Mouse (Mus musculus): ENCODE data around the gene Hoxc4. TPM values are rescaled to one million over a fixed set of nuclear protein-coding genes. Genes with fewer than 3 reads are reported as not detected.

Gene Hoxc4
- polyA plus RNA-seq, 1 experiment from 2014 or later, result 0.45 TPM

GRCm38 (mm10) chr15:103060341-103061130 is 41.8 kb downstream of the Hoxc4 start:
- Histone ChIP-seq H3K9ac (ENCODE audit: low read length) (no peak overlapping the region), H3K4me2 (ENCODE audit: low read depth, low read length) (no peak overlapping the region), H3K27me3 (ENCODE audit: control insufficient read depth, insufficient read depth, low read length) (peaks cover 90% of the 10 kb centered on the region), H3K9me3 (replicated peaks; ENCODE audit: control insufficient read depth, low read length) (no peaks in the 10 kb centered on the region), H3K4me1 (ENCODE audit: control insufficient read depth, insufficient read depth, low read length) (no peaks in the 10 kb centered on the region), H3K27ac (ENCODE audit: low read length) (no peak overlapping the region), H3K4me3 (ENCODE audit: low read length) (peak overlapping the region; percentile 1; the same call in 1 of the 2 replicates), H3K36me3 (ENCODE audit: control insufficient read depth, insufficient read depth) (no peaks in the 10 kb centered on the region)
- no peak for ATAC-seq (replicated peaks; ENCODE audit: extremely low read depth, insufficient read depth, low FRiP score)
- 5% methylated on average over 36 of the region's 36 CpGs for whole genome bisulfite sequencing

GRCm38 (mm10) chr15:103061131-103061825 is 42.5 kb downstream of the Hoxc4 start:
- no peak for ATAC-seq (replicated peaks; ENCODE audit: extremely low read depth, insufficient read depth, low FRiP score)
- Histone ChIP-seq H3K4me2 (ENCODE audit: low read depth, low read length) (no peak overlapping the region), H3K9ac (ENCODE audit: low read length) (no peak overlapping the region), H3K27me3 (ENCODE audit: control insufficient read depth, insufficient read depth, low read length) (peaks cover 92% of the 10 kb centered on the region), H3K4me1 (ENCODE audit: control insufficient read depth, insufficient read depth, low read length) (no peaks in the 10 kb centered on the region), H3K9me3 (replicated peaks; ENCODE audit: control insufficient read depth, low read length) (no peaks in the 10 kb centered on the region), H3K36me3 (ENCODE audit: control insufficient read depth, insufficient read depth) (no peaks in the 10 kb centered on the region), H3K4me3 (ENCODE audit: low read length) (peak overlapping the region; percentile 1; the same call in 1 of the 2 replicates), H3K27ac (ENCODE audit: low read length) (no peak overlapping the region)
- 3% methylated on average over 30 of the region's 30 CpGs for WGBS

GRCm38 (mm10) chr15:103061988-103062387 is 43.3 kb downstream of the Hoxc4 start:
- Histone ChIP-seq H3K9ac (ENCODE audit: low read length) (no peak overlapping the region), H3K9me3 (replicated peaks; ENCODE audit: control insufficient read depth, low read length) (no peaks in the 10 kb centered on the region), H3K36me3 (ENCODE audit: control insufficient read depth, insufficient read depth) (no peaks in the 10 kb centered on the region), H3K27me3 (ENCODE audit: control insufficient read depth, insufficient read depth, low read length) (peaks cover 92% of the 10 kb centered on the region), H3K4me2 (ENCODE audit: low read depth, low read length) (no peak overlapping the region), H3K4me3 (ENCODE audit: low read length) (no peak overlapping the region), H3K27ac (ENCODE audit: low read length) (no peak overlapping the region), H3K4me1 (ENCODE audit: control insufficient read depth, insufficient read depth, low read length) (no peaks in the 10 kb centered on the region)
- 15% methylated on average over 2 of the region's 2 CpGs for WGBS
- ATAC-seq (replicated peaks; ENCODE audit: extremely low read depth, insufficient read depth, low FRiP score), result no peak

DNA sequence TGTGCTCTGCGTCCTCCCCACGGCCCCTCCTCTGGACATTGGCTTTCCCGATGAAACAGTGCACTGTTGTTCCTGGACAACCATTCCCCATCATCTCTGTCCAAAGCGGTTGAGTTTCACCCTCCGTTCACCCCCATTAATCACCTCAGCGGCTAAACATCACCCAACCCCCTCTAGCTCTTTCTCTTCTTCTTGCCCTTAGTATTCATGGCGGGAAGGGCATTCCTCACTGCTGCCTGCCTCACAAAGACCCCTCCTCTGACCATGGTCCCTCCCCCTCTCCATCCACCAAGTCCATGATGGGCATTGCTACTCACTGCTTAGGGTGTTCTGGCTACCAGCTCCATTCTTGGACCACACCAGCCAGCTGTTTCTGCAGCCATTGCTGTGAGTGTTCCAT is 46.9 kb downstream of the Hoxc4 start:
- Histone ChIP-seq H3K4me2 (ENCODE audit: low read depth, low read length) (no peak overlapping the region), H3K27me3 (ENCODE audit: control insufficient read depth, insufficient read depth, low read length) (peaks cover 95% of the 10 kb centered on the region), H3K27ac (ENCODE audit: low read length) (no peak overlapping the region), H3K36me3 (ENCODE audit: control insufficient read depth, insufficient read depth) (no peaks in the 10 kb centered on the region), H3K4me3 (ENCODE audit: low read length) (no peak overlapping the region), H3K4me1 (ENCODE audit: control insufficient read depth, insufficient read depth, low read length) (no peaks in the 10 kb centered on the region), H3K9me3 (replicated peaks; ENCODE audit: control insufficient read depth, low read length) (no peaks in the 10 kb centered on the region), H3K9ac (ENCODE audit: low read length) (no peak overlapping the region)
- WGBS, result 37% methylated on average over 7 of the region's 7 CpGs
- ATAC-seq (replicated peaks; ENCODE audit: extremely low read depth, insufficient read depth, low FRiP score), result no peak

GRCm38 (mm10) chr15:103067701-103068100 is 49.0 kb downstream of the Hoxc4 start:
- Histone ChIP-seq H3K9ac (ENCODE audit: low read length) (no peak overlapping the region), H3K4me1 (ENCODE audit: control insufficient read depth, insufficient read depth, low read length) (no peaks in the 10 kb centered on the region), H3K4me2 (ENCODE audit: low read depth, low read length) (no peak overlapping the region), H3K27me3 (ENCODE audit: control insufficient read depth, insufficient read depth, low read length) (peaks cover 85% of the 10 kb centered on the region), H3K4me3 (ENCODE audit: low read length) (no peak overlapping the region), H3K9me3 (replicated peaks; ENCODE audit: control insufficient read depth, low read length) (no peaks in the 10 kb centered on the region), H3K27ac (ENCODE audit: low read length) (no peak overlapping the region), H3K36me3 (ENCODE audit: control insufficient read depth, insufficient read depth) (no peaks in the 10 kb centered on the region)
- no peak for ATAC-seq (replicated peaks; ENCODE audit: extremely low read depth, insufficient read depth, low FRiP score)
- 36% methylated on average over 4 of the region's 4 CpGs for WGBS

DNA sequence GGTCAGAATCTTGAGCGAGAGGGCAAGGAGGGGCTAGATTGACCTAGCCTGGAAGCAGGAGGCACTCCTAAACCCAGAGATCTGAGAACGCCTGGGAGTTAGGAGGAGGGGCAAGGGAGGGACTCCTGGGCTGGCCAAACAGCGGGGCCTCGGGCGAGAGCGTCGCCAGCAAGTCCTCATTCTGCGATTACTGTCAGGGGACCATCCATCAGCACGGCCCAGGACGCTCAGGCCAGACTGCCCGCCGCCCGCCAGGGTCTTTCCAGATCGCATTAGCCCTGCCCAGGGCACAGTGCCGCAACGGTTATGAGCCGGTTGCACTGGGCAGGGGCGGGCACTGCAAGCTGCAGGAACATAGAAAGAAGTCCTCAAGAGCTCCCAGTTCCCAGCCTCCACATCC is 50.4 kb downstream of the Hoxc4 start:
- no peak for ATAC-seq (replicated peaks; ENCODE audit: extremely low read depth, insufficient read depth, low FRiP score)
- no peak overlapping the region for H3K9ac ChIP-seq (ENCODE audit: low read length)
- H3K4me3 ChIP-seq (ENCODE audit: low read length), result no peak overlapping the region
- H3K36me3 ChIP-seq (ENCODE audit: control insufficient read depth, insufficient read depth), result no peaks in the 10 kb centered on the region
- 0 out of 2 replicates have a peak overlapping the region, but pooled peaks have one; percentile 4 for H3K4me2 ChIP-seq (ENCODE audit: low read depth, low read length)
- no peak overlapping the region for H3K27ac ChIP-seq (ENCODE audit: low read length)
- peaks cover 75% of the 10 kb centered on the region for H3K27me3 ChIP-seq (ENCODE audit: control insufficient read depth, insufficient read depth, low read length)
- 3% methylated on average over 18 of the region's 18 CpGs for WGBS
- H3K9me3 ChIP-seq (replicated peaks; ENCODE audit: control insufficient read depth, low read length), result no peaks in the 10 kb centered on the region
- no peaks in the 10 kb centered on the region for H3K4me1 ChIP-seq (ENCODE audit: control insufficient read depth, insufficient read depth, low read length)

DNA sequence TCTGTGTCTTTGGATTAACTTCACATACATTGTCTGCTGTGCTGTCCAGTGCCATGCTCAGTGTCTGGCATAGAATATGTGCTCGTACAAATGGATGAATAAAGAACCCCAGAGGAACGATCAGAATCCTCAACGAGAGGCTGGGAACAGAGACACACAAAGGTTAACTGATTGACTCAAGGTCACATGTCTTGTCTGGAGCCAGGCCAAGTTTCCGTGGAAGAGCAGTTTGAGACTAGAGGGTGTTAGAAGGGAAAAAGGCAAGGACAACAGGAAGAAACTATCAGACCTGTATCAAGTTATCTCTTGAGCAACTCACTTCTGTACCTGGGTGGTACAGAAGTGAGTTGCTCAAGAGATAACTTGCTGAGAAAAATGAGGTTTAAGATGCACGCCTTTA is 52.5 kb downstream of the Hoxc4 start:
- no peak overlapping the region for H3K4me2 ChIP-seq (ENCODE audit: low read depth, low read length)
- H3K4me3 ChIP-seq (ENCODE audit: low read length), result no peak overlapping the region
- no peaks in the 10 kb centered on the region for H3K36me3 ChIP-seq (ENCODE audit: control insufficient read depth, insufficient read depth)
- H3K27me3 ChIP-seq (ENCODE audit: control insufficient read depth, insufficient read depth, low read length), result peaks cover 67% of the 10 kb centered on the region
- 43% methylated on average over 5 of the region's 5 CpGs for WGBS
- no peak overlapping the region for H3K9ac ChIP-seq (ENCODE audit: low read length)
- H3K27ac ChIP-seq (ENCODE audit: low read length), result no peak overlapping the region
- H3K9me3 ChIP-seq (replicated peaks; ENCODE audit: control insufficient read depth, low read length), result no peaks in the 10 kb centered on the region
- ATAC-seq (replicated peaks; ENCODE audit: extremely low read depth, insufficient read depth, low FRiP score), result no peak
- H3K4me1 ChIP-seq (ENCODE audit: control insufficient read depth, insufficient read depth, low read length), result no peaks in the 10 kb centered on the region

DNA sequence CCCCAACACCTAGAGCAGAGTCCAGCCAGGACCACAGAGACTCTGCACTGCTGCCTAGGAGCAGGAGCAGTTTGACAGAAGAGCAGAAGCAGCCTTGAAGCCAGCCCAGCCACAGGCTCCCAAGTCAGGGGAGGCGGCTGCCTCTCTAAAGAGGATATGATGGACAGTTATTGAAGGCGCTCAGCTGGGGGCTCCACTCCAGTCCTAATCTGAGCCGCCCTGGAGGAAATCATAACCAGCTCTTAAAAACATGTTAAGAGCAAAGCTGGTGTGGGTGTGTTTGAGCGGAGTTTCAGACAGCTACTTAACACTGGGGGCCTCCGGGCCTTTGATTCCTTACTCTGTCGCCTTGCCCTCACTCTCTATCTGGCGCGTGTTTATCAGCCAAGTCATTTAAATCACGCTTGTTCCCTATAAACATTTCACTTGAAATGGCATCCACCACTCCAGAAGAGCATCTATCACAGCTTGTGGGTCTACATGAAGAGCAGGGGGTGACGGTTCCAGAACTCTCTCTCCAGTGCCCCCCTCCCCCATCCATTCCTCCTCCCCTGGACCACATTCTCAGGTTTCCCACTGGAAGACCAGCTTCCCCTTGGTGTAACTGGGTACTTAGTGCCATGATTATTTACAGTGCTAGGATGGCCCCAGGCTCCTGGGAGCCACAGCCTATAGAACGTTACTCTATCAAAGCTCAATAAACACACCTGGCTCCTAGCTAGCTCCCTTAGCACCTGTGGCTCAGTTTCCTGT is 56.1 kb downstream of the Hoxc4 start:
- Histone ChIP-seq H3K9me3 (replicated peaks; ENCODE audit: control insufficient read depth, low read length) (no peaks in the 10 kb centered on the region), H3K27me3 (ENCODE audit: control insufficient read depth, insufficient read depth, low read length) (peaks cover 50% of the 10 kb centered on the region), H3K4me3 (ENCODE audit: low read length) (no peak overlapping the region), H3K4me2 (ENCODE audit: low read depth, low read length) (no peak overlapping the region), H3K9ac (ENCODE audit: low read length) (no peak overlapping the region), H3K4me1 (ENCODE audit: control insufficient read depth, insufficient read depth, low read length) (no peaks in the 10 kb centered on the region), H3K36me3 (ENCODE audit: control insufficient read depth, insufficient read depth) (no peaks in the 10 kb centered on the region), H3K27ac (ENCODE audit: low read length) (no peak overlapping the region)
- ATAC-seq (replicated peaks; ENCODE audit: extremely low read depth, insufficient read depth, low FRiP score), result no peak
- 25% methylated on average over 11 of the region's 11 CpGs for WGBS

DNA sequence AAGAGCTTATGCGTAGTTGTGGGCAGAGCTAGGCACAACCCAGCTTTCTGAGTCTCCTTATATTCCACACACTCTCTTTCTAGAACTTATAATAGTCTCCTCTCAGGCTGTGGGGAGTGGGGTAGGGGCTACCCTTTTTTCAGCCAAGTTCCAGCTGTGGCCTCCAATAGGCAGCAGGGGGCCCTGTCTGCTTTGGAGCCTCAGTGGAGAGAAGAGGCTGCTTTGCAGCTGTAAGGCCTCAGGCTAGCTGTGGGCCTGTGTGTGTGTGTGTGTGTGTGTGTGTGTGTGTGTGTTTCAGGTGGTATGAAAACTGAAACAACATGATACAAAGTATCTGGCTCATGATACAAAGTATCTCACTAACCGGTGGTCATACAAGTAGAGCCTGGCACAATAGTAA is 58.9 kb downstream of the Hoxc4 start:
- Histone ChIP-seq H3K9me3 (replicated peaks; ENCODE audit: control insufficient read depth, low read length) (no peaks in the 10 kb centered on the region), H3K4me2 (ENCODE audit: low read depth, low read length) (no peak overlapping the region), H3K27ac (ENCODE audit: low read length) (no peak overlapping the region), H3K27me3 (ENCODE audit: control insufficient read depth, insufficient read depth, low read length) (peaks cover 56% of the 10 kb centered on the region), H3K9ac (ENCODE audit: low read length) (no peak overlapping the region), H3K36me3 (ENCODE audit: control insufficient read depth, insufficient read depth) (no peaks in the 10 kb centered on the region), H3K4me1 (ENCODE audit: control insufficient read depth, insufficient read depth, low read length) (no peaks in the 10 kb centered on the region), H3K4me3 (ENCODE audit: low read length) (no peak overlapping the region)
- no peak for ATAC-seq (replicated peaks; ENCODE audit: extremely low read depth, insufficient read depth, low FRiP score)
- WGBS, result 75% methylated on average over 2 of the region's 2 CpGs
